Mouse (Mus musculus): Measurements from ENCODE around the gene Gm8127.
"Not testable (repeated sequence)": the region's sequence is repeated elsewhere in the genome, so short reads cannot be mapped to it uniquely, and the experiment has no call there.

GRCm38 (mm10) chr14:43273161-43273560, 20.5 kb downstream of the Gm8127 start:
- TF ChIP-seq POLR2A (IDR thresholded peaks at IDR 0.05; ENCODE audit: low read depth, low read length); CTCF (conservative IDR thresholded peaks at IDR 0.05 in 1 of 2, IDR thresholded peaks at IDR 0.05 in 1 of 2; ENCODE audit: low read depth in 2 of 2, low read length in 2 of 2); EP300 (IDR thresholded peaks at IDR 0.05; ENCODE audit: low read length); SIN3A (IDR thresholded peaks at IDR 0.05; ENCODE audit: low read length); RCOR1 (conservative IDR thresholded peaks at IDR 0.05; ENCODE audit: low read depth, low read length); ZC3H11A (IDR thresholded peaks at IDR 0.05; ENCODE audit: low read depth, low read length); JUND (conservative IDR thresholded peaks at IDR 0.05; ENCODE audit: low read depth, low read length); ZNF384 (IDR thresholded peaks at IDR 0.05; ENCODE audit: low read depth, low read length); GABPA (IDR thresholded peaks at IDR 0.05; ENCODE audit: insufficient replicate concordance, low read depth, low read length); RAD21 (IDR thresholded peaks at IDR 0.05; ENCODE audit: low read depth, low read length): not testable (repeated sequence)
